Mouse (Mus musculus) lung, postnatal 0 days (tissue): ENCODE measurements at regions not wholly inside any gene's neighbourhood (a gene's known extent, or its start where the extent isn't known, plus 50 kb on each side); places are given as distances from the start of the nearest gene placed in this dataset.

Source experiments
- CTCF ChIP-seq: IDR thresholded peaks from 2 replicates; pipeline ENCODE4 v1.5.1; 2016; ENCODE audit warnings: antibody characterized with exemption, mild to moderate bottlenecking
- EP300 ChIP-seq: IDR thresholded peaks from 2 replicates; pipeline ENCODE4 v1.6.1; 2016; ENCODE audit warnings: antibody characterized with exemption, mild to moderate bottlenecking, control low read depth

- TF ChIP-seq CTCF (no peak), EP300 (no peak)
Observed at GRCm38 (mm10) chr17:65000626-65001135, 164.8 kb upstream of the 4930583I09Rik start.
